Mouse (Mus musculus) limb, embryonic 15.5 days (tissue): ENCODE data around the gene Golga4. TPM values are rescaled to one million over a fixed set of nuclear protein-coding genes. Genes with fewer than 3 reads are reported as not detected.

ENCODE experiments used
- ATAC-seq: fragments of 200-750 bp; cut with Nextera tagmentation; 2 replicates; pipeline ENCODE4 v1.8.0; 2017; ENCODE audit warnings: low read depth, moderate TSS enrichment; ENCODE audit not compliant: insufficient number of reproducible peaks, low FRiP score, low TSS enrichment
- H3K27ac ChIP-seq: fragments of 300-500 bp; sonication (generic); 2 replicates; pipeline ENCODE4 v1.5.1; 2015; ENCODE audit warnings: moderate library complexity, mild to moderate bottlenecking, inconsistent platforms
- H3K27me3 ChIP-seq: fragments of 300-500 bp; sonication (generic); 2 replicates; pipeline ENCODE4 v1.6.1; 2015; ENCODE audit warnings: inconsistent platforms
- H3K36me3 ChIP-seq: fragments of 300-500 bp; sonication (generic); 2 replicates; pipeline ENCODE4 v1.6.1; 2015; ENCODE audit warnings: inconsistent platforms
- H3K4me1 ChIP-seq: fragments of 300-500 bp; sonication (generic); 2 replicates; pipeline ENCODE4 v1.6.1; 2015; ENCODE audit warnings: inconsistent platforms
- H3K4me2 ChIP-seq: fragments of 300-500 bp; sonication (generic); 2 replicates; pipeline ENCODE4 v1.6.1; 2015; ENCODE audit warnings: mild to moderate bottlenecking, inconsistent platforms
- H3K4me3 ChIP-seq: fragments of 300-500 bp; sonication (generic); 2 replicates; pipeline ENCODE4 v1.5.1; 2015; ENCODE audit warnings: mild to moderate bottlenecking, inconsistent platforms
- H3K9ac ChIP-seq: fragments of 300-500 bp; sonication (generic); 2 replicates; pipeline ENCODE4 v1.6.1; 2015; ENCODE audit warnings: inconsistent platforms
- H3K9me3 ChIP-seq: fragments of 300-500 bp; sonication (generic); 2 replicates; pipeline ENCODE4 v1.6.1; 2016; ENCODE audit warnings: inconsistent platforms
- WGBS: fragments of 180-500 bp; shearing (Covaris S2); methylation state at CpG from one replicate; pipeline ENCODE4 v1.1.7; 2015; 5-methylcytosine and 5-hydroxymethylcytosine counted together
- polyA plus RNA-seq: library from polyadenylated mRNA; unstranded; fragments of >200 nt; fragmentation: Nextera tagmentation; extraction: Ambion mirVana; gene quantifications from 2 replicates; pipeline ENCODE4 v1.2.1, GENCODE M21; 2015

Golga4 gene
- 46.4 and 52.3 TPM in 2 replicates for polyA plus RNA-seq

DNA sequence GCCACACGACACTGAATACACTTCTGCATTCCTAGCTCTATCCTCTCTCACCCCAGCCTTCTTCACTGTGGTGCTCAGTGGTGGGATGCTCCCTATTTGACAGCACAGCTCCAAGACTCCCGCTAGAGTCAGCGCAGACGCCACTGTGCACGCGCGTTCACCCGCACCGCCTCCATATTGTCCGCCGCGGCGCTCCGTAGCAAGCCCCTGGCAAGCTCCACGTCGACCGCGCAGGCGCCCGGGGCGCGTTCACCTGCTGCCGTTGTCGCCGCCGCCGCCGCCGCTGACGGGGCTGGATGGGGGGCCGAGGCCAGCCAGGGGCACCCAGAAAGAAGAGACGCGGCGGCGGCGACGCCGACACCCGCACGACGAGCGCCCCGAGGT is at the start of gene Golga4:
Golga4 (plus strand) TSS at position 248 of the 384 bp plus-strand sequence.
- Histone ChIP-seq H3K27me3 (no peaks in the 10 kb centered on the region), H3K9me3 (no peaks in the 10 kb centered on the region), H3K4me2 (peak within 1 kb of the TSS; percentile 88), H3K4me1 (peaks cover 25% of the 10 kb centered on the region), H3K9ac (peak within 1 kb of the TSS; percentile 74), H3K36me3 (0 out of 2 replicates have a peak, but pooled peaks cover 3% of the 10 kb centered on the region), H3K4me3 (peak within 1 kb of the TSS; percentile 65), H3K27ac (peak within 1 kb of the TSS; percentile 22; the same call in 1 of the 2 replicates)
- peak; percentile 79 for ATAC-seq
- under 1% methylated on average over 38 of the region's 43 CpGs for WGBS

DNA sequence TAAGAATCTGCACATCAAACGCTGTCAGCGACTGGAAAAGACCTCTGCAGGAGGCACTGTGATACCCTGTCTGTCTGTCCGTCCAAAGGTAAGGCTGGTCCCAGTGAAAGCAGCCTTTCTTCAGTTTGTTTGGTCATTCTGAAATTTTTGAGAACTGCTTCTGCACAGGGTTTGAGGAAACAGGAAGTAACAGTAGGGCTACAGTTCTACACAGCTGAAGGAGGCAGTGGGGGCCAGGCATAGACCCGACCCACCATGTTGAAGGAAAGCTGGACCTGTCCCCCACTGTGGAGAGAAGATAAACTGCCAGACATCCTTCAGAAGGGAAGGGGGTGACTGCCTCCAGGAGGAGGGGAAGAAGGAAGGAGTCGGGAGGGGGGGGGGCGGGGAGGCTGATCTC is 49.7 kb upstream of the Golga4 start:
- no peaks in the 10 kb centered on the region for H3K27me3 ChIP-seq
- ATAC-seq: no peak
- H3K4me1 ChIP-seq: peaks cover 2% of the 10 kb centered on the region; the same call in 1 of the 2 replicates
- no peak overlapping the region for H3K4me2 ChIP-seq
- no peaks in the 10 kb centered on the region for H3K9me3 ChIP-seq
- no peak overlapping the region for H3K4me3 ChIP-seq
- H3K27ac ChIP-seq: no peak overlapping the region
- H3K9ac ChIP-seq: no peak overlapping the region
- H3K36me3 ChIP-seq: no peaks in the 10 kb centered on the region
- 37% methylated on average over 6 of the region's 6 CpGs for WGBS

DNA sequence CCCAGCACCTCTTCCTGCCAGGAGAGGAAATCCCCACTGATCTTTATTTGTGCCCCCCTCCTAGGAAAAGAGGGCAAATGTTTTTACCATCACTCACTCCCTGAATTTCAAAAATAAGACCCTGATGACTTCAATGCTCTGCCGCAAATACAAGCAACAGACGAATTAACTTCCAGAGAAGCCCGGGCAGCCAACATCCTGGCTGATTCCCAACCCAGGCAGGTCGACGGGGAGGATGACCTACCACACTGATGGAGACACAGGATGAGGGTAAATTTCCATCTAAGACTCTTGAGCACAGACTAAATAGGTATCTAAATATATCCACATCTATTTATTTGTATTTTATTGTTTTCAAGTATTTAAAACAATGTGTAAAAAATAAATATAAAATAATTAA is 48.0 kb upstream of the Golga4 start:
- Histone ChIP-seq H3K4me3 (no peak overlapping the region), H3K9me3 (no peaks in the 10 kb centered on the region), H3K4me2 (no peak overlapping the region), H3K36me3 (no peaks in the 10 kb centered on the region), H3K27ac (no peak overlapping the region), H3K4me1 (peaks cover 2% of the 10 kb centered on the region; the same call in 1 of the 2 replicates), H3K27me3 (no peaks in the 10 kb centered on the region), H3K9ac (no peak overlapping the region)
- no peak for ATAC-seq
- WGBS: 9% methylated on average over 5 of the region's 5 CpGs

- ATAC-seq: no peak
- 69% methylated on average over 1 of the region's 1 CpGs for WGBS
These were observed 42.0 kb upstream of the Golga4 start for GRCm38 (mm10) chr9:118464031-118464430.

GRCm38 (mm10) chr9:118468301-118468700 is 37.8 kb upstream of the Golga4 start:
- Histone ChIP-seq H3K4me3 (no peak overlapping the region), H3K27me3 (peaks cover 64% of the 10 kb centered on the region), H3K4me2 (no peak overlapping the region), H3K4me1 (peaks cover 8% of the 10 kb centered on the region; the same call in 1 of the 2 replicates), H3K9ac (no peak overlapping the region), H3K9me3 (no peaks in the 10 kb centered on the region), H3K36me3 (no peaks in the 10 kb centered on the region), H3K27ac (no peak overlapping the region)
- no peak for ATAC-seq
- 5% methylated on average over 14 of the region's 14 CpGs for WGBS

More at GRCm38 (mm10) chr9:118464031-118464430, 42.0 kb upstream of the Golga4 start:
- Histone ChIP-seq H3K4me3 (no peak overlapping the region), H3K9ac (no peak overlapping the region), H3K36me3 (no peaks in the 10 kb centered on the region), H3K4me2 (no peak overlapping the region), H3K27ac (no peak overlapping the region), H3K4me1 (0 out of 2 replicates have a peak, but pooled peaks cover 2% of the 10 kb centered on the region), H3K27me3 (peaks cover 29% of the 10 kb centered on the region), H3K9me3 (no peaks in the 10 kb centered on the region)

- Histone ChIP-seq H3K36me3 (no peaks in the 10 kb centered on the region), H3K27me3 (peaks cover 65% of the 10 kb centered on the region), H3K4me1 (peaks cover 8% of the 10 kb centered on the region; the same call in 1 of the 2 replicates), H3K27ac (no peak overlapping the region), H3K9ac (no peak overlapping the region), H3K4me2 (no peak overlapping the region), H3K4me3 (no peak overlapping the region), H3K9me3 (no peaks in the 10 kb centered on the region)
- ATAC-seq: no peak; the same call in 1 of the 2 replicates
- 7% methylated on average over 16 of the region's 16 CpGs for WGBS
These were observed 36.8 kb upstream of the Golga4 start for GRCm38 (mm10) chr9:118469272-118469671.

GRCm38 (mm10) chr9:118471296-118471695 is 34.8 kb upstream of the Golga4 start:
- no peak for ATAC-seq
- peaks cover 75% of the 10 kb centered on the region for H3K27me3 ChIP-seq
- H3K4me3 ChIP-seq: no peak overlapping the region
- H3K27ac ChIP-seq: no peak overlapping the region
- WGBS: 13% methylated on average over 3 of the region's 3 CpGs
- no peaks in the 10 kb centered on the region for H3K9me3 ChIP-seq
- H3K4me1 ChIP-seq: peaks cover 8% of the 10 kb centered on the region; the same call in 1 of the 2 replicates
- no peak overlapping the region for H3K9ac ChIP-seq
- no peak overlapping the region for H3K4me2 ChIP-seq
- H3K36me3 ChIP-seq: no peaks in the 10 kb centered on the region

GRCm38 (mm10) chr9:118476211-118476765 is 29.8 kb upstream of the Golga4 start:
- Histone ChIP-seq H3K9me3 (no peaks in the 10 kb centered on the region), H3K36me3 (no peaks in the 10 kb centered on the region), H3K27me3 (peaks cover 82% of the 10 kb centered on the region), H3K4me1 (peaks cover 31% of the 10 kb centered on the region), H3K27ac (no peak overlapping the region), H3K4me2 (peak overlapping the region; percentile 91), H3K9ac (no peak overlapping the region), H3K4me3 (peak overlapping the region; percentile 28; the same call in 1 of the 2 replicates)
- no peak for ATAC-seq
- WGBS: 1% methylated on average over 22 of the region's 22 CpGs

GRCm38 (mm10) chr9:118476766-118477271 is 29.2 kb upstream of the Golga4 start:
- H3K9me3 ChIP-seq: no peaks in the 10 kb centered on the region
- no peaks in the 10 kb centered on the region for H3K36me3 ChIP-seq
- no peak overlapping the region for H3K27ac ChIP-seq
- ATAC-seq: no peak
- H3K4me3 ChIP-seq: peak overlapping the region; percentile 28
- H3K27me3 ChIP-seq: peaks cover 85% of the 10 kb centered on the region
- H3K4me2 ChIP-seq: peak overlapping the region; percentile 91
- H3K9ac ChIP-seq: no peak overlapping the region
- under 1% methylated on average over 33 of the region's 33 CpGs for WGBS
- peaks cover 31% of the 10 kb centered on the region for H3K4me1 ChIP-seq

- WGBS: under 1% methylated on average over 31 of the region's 31 CpGs
These were observed 28.7 kb upstream of the Golga4 start for GRCm38 (mm10) chr9:118477281-118477931.

GRCm38 (mm10) chr9:118477961-118478360 is 28.1 kb upstream of the Golga4 start, which contains the start of gene Eomes:
TSS of gene Eomes (plus strand) at chr9:118478212.
- H3K4me2 ChIP-seq: peak within 1 kb of the TSS; percentile 91
- H3K27ac ChIP-seq: no peak within 1 kb of the TSS
- H3K4me3 ChIP-seq: peak within 1 kb of the TSS; percentile 43
- peaks cover 31% of the 10 kb centered on the region for H3K4me1 ChIP-seq
- under 1% methylated on average over 9 of the region's 9 CpGs for WGBS
- H3K9me3 ChIP-seq: no peaks in the 10 kb centered on the region
- H3K9ac ChIP-seq: no peak within 1 kb of the TSS
- ATAC-seq: no peak
- H3K27me3 ChIP-seq: peaks cover 87% of the 10 kb centered on the region
- no peaks in the 10 kb centered on the region for H3K36me3 ChIP-seq

More at GRCm38 (mm10) chr9:118477281-118477931, 28.7 kb upstream of the Golga4 start:
- H3K4me2 ChIP-seq: peak overlapping the region; percentile 91
- no peaks in the 10 kb centered on the region for H3K9me3 ChIP-seq
- no peak overlapping the region for H3K27ac ChIP-seq
- no peak for ATAC-seq
- H3K4me3 ChIP-seq: peak overlapping the region; percentile 28
- no peak overlapping the region for H3K9ac ChIP-seq
- peaks cover 88% of the 10 kb centered on the region for H3K27me3 ChIP-seq
- no peaks in the 10 kb centered on the region for H3K36me3 ChIP-seq
- H3K4me1 ChIP-seq: peaks cover 31% of the 10 kb centered on the region

DNA sequence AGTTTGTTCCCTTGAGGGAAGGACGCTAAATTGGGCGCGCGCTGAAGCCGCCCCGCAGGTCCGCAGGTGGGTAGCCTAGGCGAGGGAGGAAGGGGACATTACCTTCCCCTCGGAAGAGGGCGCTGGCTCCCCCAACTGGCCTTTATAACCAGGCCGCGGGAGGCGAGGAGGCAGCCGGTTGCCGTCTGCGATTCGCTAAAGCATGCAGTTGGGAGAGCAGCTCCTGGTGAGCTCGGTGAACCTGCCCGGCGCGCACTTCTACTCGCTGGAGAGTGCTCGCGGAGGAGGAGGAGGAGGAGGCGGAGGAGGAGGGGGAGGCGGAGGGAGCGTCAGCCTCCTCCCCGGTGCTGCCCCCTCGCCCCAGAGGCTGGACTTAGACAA is 27.6 kb upstream of the Golga4 start:
- Histone ChIP-seq H3K4me1 (peaks cover 31% of the 10 kb centered on the region), H3K27me3 (peaks cover 88% of the 10 kb centered on the region), H3K9ac (no peak overlapping the region), H3K27ac (no peak overlapping the region), H3K36me3 (no peaks in the 10 kb centered on the region), H3K4me3 (peak overlapping the region; percentile 43), H3K4me2 (peak overlapping the region; percentile 91), H3K9me3 (no peaks in the 10 kb centered on the region)
- 1% methylated on average over 25 of the region's 29 CpGs for WGBS
- ATAC-seq: no peak
